Mouse (Mus musculus) heart, adult 2 months (tissue): ENCODE data around the gene Map3k12. TPM values are rescaled to one million over a fixed set of nuclear protein-coding genes. Genes with fewer than 3 reads are reported as not detected.
A peak's percentile ranks its signal among the peaks of the same experiment; 100 is the strongest.

Source experiments
- DNase-seq, 2 experiments: peaks; one replicate each; pipeline ENCODE4 v3.0.0; 2021
- H3K27ac ChIP-seq: fragments of 200-600 bp; 2 replicates; pipeline ENCODE4 v1.8.1; 2022
- H3K27me3 ChIP-seq: fragments of 200-500 bp; 2 replicates; pipeline ENCODE4 v1.6.1; 2012; ENCODE audit warnings: mild to moderate bottlenecking, low read length, inconsistent platforms, mixed read lengths; ENCODE audit not compliant: control insufficient read depth, insufficient read depth
- H3K36me3 ChIP-seq: fragments of 200-500 bp; 2 replicates; pipeline ENCODE4 v1.6.1; 2012; ENCODE audit warnings: low read length, inconsistent platforms; ENCODE audit not compliant: control insufficient read depth, insufficient read depth
- H3K4me1 ChIP-seq: fragments of 200-500 bp; 2 replicates; pipeline ENCODE4 v1.6.1; 2011; ENCODE audit warnings: low read length; ENCODE audit not compliant: control insufficient read depth, insufficient read depth
- H3K4me3 ChIP-seq: fragments of 200-600 bp; 2 replicates; pipeline ENCODE4 v1.8.1; 2022
- H3K79me2 ChIP-seq: fragments of 200-500 bp; replicated peaks from 2 replicates; pipeline ENCODE4 v1.6.1; 2012; ENCODE audit warnings: mild to moderate bottlenecking, inconsistent platforms, low read length, moderate library complexity, mixed read lengths; ENCODE audit not compliant: control insufficient read depth, insufficient read depth
- H3K9ac ChIP-seq: fragments of 200-500 bp; 2 replicates; pipeline ENCODE4 v1.6.1; 2012; ENCODE audit warnings: low read depth, mild to moderate bottlenecking, control low read depth, inconsistent platforms, low read length, mixed read lengths
- CTCF ChIP-seq: fragments of 200-600 bp; IDR thresholded peaks from 2 replicates; pipeline ENCODE4 v1.8.1; 2022; ENCODE audit warnings: antibody characterized with exemption, mild to moderate bottlenecking, moderate library complexity
- EP300 ChIP-seq: fragments of 200-500 bp; IDR thresholded peaks from 2 replicates; pipeline ENCODE4 v1.6.1; 2011; ENCODE audit warnings: low read depth, low read length, control low read depth; ENCODE audit not compliant: insufficient read depth
- POLR2A ChIP-seq: fragments of 200-500 bp; IDR thresholded peaks from 2 replicates; pipeline ENCODE4 v1.6.1; 2011; ENCODE audit warnings: mild to moderate bottlenecking, low read depth, low read length, control low read depth; ENCODE audit not compliant: insufficient read depth
- WGBS: fragments of 180-500 bp; shearing (Covaris S2); methylation state at CpG from one replicate; pipeline ENCODE4 v1.1.7; 2018; 5-methylcytosine and 5-hydroxymethylcytosine counted together
- intact Hi-C: fragments of 180-260 bp; cut with DNase I; formaldehyde crosslinking; loops from one replicate; pipeline ENCODE4 v1.15.1; 2025
- long read RNA-seq: library from polyadenylated mRNA; stranded (forward); transcript quantifications from one replicate; pipeline ENCODE4 v2.0.0, GENCODE M21; 2021
- polyA plus RNA-seq: library from polyadenylated mRNA; depleted of rRNA; stranded (reverse); fragments of >200 nt; gene quantifications from 2 replicates; pipeline ENCODE4 v1.2.3, GENCODE M21; 2012; rRNA removed
- total RNA-seq, 2 experiments: library from RNA; stranded (reverse); gene quantifications; 2 replicates each; pipeline ENCODE4 v1.2.3; 2021

Gene Map3k12
- total RNA-seq, result 1 to 10 TPM; 2.1 to 2.4 TPM
- 4.1 and 5.5 TPM in 2 replicates for polyA plus RNA-seq
- long read RNA-seq, partial matches to known transcripts, result 0 of 3 reads
- long read RNA-seq, other reads (novel, unspliced or antisense), result 3 of 3 reads

DNA sequence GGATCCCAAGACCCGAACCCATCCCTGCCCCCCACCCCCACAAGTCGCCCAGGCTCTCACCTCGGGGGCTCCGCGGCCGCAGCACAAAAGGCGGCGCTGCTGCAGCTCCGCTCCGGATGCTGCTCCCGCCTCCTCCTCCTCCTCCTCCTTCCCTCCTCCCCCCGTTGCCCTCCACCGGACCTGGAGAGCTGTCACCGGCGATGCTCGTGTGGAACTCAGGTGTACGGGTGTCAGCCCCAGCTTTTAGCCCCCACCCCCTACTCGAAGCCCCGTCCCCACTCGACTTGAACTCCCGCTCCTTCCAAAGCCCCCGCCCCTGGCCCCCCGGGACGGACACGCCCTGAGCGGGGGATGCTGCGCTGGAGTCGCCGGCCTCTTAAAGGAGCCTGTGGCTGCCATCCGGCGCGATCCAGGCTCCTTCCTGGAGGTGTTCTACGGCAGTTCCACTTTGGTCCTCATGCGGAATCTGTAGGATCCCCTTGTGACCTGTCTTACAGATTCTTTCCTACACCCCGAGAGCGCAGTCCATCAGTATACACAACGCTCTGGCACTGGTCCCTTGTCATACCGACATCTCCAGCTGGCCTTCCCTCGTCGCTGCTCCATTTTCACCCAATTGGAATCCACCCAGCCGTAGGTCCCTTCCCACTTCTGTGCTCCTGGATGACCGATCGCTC is at the start of gene Map3k12:
Map3k12 (minus strand) TSS at position 337 of the 677 bp plus-strand sequence.
- Histone ChIP-seq H3K79me2 (no peaks in the 10 kb centered on the region), H3K4me3 (peak within 1 kb of the TSS; percentile 61), H3K27ac (peak within 1 kb of the TSS; percentile 99), H3K27me3 (no peaks in the 10 kb centered on the region), H3K9ac (peak within 1 kb of the TSS; percentile 75), H3K4me1 (peaks cover 2% of the 10 kb centered on the region; the same call in 1 of the 2 replicates), H3K36me3 (no peaks in the 10 kb centered on the region)
- intact Hi-C loops, result loop anchor here (5.0 kb wide), 1 partner anchor 110 kb away; the partner anchor contains the start of gene Sp1
- under 1% methylated on average over 43 of the region's 43 CpGs for WGBS
- 0 out of 2 replicates have a peak, but pooled peaks have one; percentile 21 for TF ChIP-seq CTCF
- TF ChIP-seq POLR2A, result peak; percentile 30; the same call in 1 of the 2 replicates
- 0 out of 2 replicates have a peak, but pooled peaks have one; percentile 20 for TF ChIP-seq EP300
- DNase-seq, result peak; percentile 85 to 87

DNA sequence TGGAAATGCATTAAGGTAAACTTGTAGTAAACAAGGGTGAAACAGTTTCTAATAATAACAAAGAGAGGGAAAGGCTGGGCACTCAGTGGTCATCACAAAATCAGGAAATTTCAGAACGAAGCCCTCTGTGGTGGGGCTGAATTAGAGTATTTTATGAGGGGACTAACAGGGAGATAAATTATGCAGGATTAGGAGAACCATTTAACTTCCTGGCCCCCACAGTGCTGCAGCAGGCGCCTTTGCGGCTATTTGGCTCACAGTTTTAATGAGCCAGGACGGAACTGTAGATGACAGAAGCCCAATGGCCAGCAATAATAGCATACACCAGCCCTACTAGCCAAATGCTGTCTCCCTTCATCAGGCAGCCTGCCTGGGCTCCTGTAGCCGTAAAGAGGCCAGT is 46.8 kb upstream of the Map3k12 start:
- H3K36me3 ChIP-seq, result peaks cover 7% of the 10 kb centered on the region
- no peaks in the 10 kb centered on the region for H3K4me1 ChIP-seq
- WGBS, result 95% methylated on average over 5 of the region's 5 CpGs
- H3K27me3 ChIP-seq, result no peaks in the 10 kb centered on the region
- no peak overlapping the region for H3K4me3 ChIP-seq
- intact Hi-C loops, result no loop called here
- DNase-seq, result no peak
- H3K79me2 ChIP-seq, result peaks cover 6% of the 10 kb centered on the region
- no peak overlapping the region for H3K27ac ChIP-seq
- no peak for TF ChIP-seq POLR2A
- no peak for TF ChIP-seq CTCF
- no peak for TF ChIP-seq EP300
- H3K9ac ChIP-seq, result no peak overlapping the region

DNA sequence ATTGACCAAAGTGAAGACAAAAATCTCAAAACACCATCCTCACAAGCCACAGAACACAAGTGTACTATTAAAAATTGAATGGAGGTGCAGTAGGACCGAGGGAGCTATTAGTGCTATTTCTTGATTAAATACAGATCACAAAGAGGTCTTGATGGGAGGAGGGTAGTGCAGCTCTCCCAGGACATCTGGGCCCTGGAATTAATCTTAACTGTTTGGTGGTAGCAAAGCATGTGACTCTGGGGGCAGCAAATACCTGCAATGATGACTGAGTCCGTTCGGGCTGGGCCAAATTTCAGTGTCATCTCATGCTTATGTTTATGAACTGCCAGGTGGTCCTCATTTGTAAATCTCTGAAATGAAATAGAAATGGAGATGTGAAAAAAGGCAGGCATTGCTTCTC is 46.2 kb upstream of the Map3k12 start:
- Histone ChIP-seq H3K4me3 (no peak overlapping the region), H3K36me3 (peaks cover 7% of the 10 kb centered on the region), H3K27me3 (no peaks in the 10 kb centered on the region), H3K4me1 (no peaks in the 10 kb centered on the region), H3K27ac (no peak overlapping the region), H3K79me2 (peaks cover 6% of the 10 kb centered on the region), H3K9ac (no peak overlapping the region)
- intact Hi-C loops, result no loop called here
- TF ChIP-seq POLR2A (no peak), EP300 (no peak), CTCF (no peak)
- DNase-seq, result no peak
- 81% methylated on average over 3 of the region's 3 CpGs for WGBS

DNA sequence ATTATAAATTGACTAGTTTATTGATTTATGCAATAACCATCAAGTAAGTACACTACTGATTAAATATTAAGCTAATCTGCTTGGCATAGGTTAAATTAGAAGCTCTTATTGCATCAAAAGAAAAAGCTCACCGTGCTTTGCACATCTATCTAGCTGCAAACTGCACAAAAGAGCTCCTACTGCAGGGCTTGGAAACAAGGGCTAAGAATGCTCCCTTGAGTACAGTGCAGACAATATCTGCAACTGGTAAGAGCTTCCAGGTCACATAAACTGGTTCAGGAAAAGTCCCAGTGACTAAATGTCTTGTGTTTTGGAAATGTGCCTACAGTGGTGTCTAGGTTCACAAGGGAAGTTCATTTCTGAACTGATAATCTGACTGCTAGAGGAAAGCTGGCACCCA is 45.6 kb upstream of the Map3k12 start:
- Histone ChIP-seq H3K36me3 (peaks cover 7% of the 10 kb centered on the region), H3K79me2 (peaks cover 6% of the 10 kb centered on the region), H3K9ac (no peak overlapping the region), H3K4me3 (no peak overlapping the region), H3K27me3 (no peaks in the 10 kb centered on the region), H3K4me1 (no peaks in the 10 kb centered on the region), H3K27ac (no peak overlapping the region)
- intact Hi-C loops, result no loop called here
- TF ChIP-seq CTCF (no peak), EP300 (no peak), POLR2A (no peak)
- DNase-seq, result no peak
- WGBS, result 61% methylated on average over 1 of the region's 1 CpGs

DNA sequence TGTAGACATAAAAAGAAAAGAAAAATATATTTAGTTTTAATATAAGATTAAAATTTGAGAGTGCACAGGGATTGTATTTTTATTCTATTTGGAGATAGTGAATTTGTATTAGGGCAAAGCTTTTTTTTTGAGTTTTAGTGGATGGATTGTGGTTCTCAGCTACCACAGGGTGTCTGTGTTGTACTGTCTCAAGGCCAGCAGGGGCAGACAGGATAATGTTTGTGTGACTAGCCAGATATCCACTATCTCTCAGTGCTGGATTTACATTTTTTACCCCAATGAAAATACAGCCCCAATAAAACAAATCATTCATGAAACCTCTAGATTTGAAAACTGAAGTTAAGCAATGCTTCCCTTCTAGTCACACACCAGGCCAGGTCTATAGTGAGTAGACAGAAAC is 40.7 kb upstream of the Map3k12 start:
- H3K79me2 ChIP-seq, result peaks cover 4% of the 10 kb centered on the region
- no peak overlapping the region for H3K27ac ChIP-seq
- H3K4me3 ChIP-seq, result no peak overlapping the region
- H3K9ac ChIP-seq, result no peak overlapping the region
- intact Hi-C loops, result no loop called here
- peaks cover 6% of the 10 kb centered on the region for H3K36me3 ChIP-seq
- DNase-seq, result no peak
- TF ChIP-seq EP300 (no peak), POLR2A (no peak), CTCF (peak; percentile 57)
- H3K27me3 ChIP-seq, result no peaks in the 10 kb centered on the region
- H3K4me1 ChIP-seq, result no peaks in the 10 kb centered on the region

DNA sequence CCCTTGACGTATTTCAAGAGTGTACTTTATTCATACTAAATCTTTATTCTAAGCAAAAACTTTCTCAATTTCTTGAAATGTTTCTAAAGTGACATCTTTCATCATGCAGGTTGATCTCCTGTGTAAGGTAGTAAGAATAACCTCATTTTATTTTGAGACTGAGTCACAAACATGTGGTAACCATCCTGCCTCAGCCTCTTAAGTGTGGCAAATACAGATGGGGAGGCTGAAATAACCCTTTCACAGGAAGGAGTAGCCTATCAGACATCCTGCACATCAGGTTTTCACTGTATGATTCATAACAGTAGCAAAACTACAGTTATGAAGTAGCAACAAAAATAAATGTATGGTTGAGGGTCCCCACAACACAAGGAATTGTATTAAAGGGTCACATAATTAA is 38.7 kb upstream of the Map3k12 start:
- intact Hi-C loops, result no loop called here
- WGBS, result 100% methylated on average over 1 of the region's 1 CpGs
- Histone ChIP-seq H3K27me3 (no peaks in the 10 kb centered on the region), H3K9ac (no peak overlapping the region), H3K4me1 (no peaks in the 10 kb centered on the region), H3K79me2 (peaks cover 4% of the 10 kb centered on the region), H3K27ac (no peak overlapping the region), H3K4me3 (no peak overlapping the region), H3K36me3 (peaks cover 4% of the 10 kb centered on the region)
- TF ChIP-seq POLR2A (no peak), EP300 (no peak)
- DNase-seq, result no peak
